Comparison of ENCODE assay signal across 31 mouse cellular contexts in the genomic region with DNA sequence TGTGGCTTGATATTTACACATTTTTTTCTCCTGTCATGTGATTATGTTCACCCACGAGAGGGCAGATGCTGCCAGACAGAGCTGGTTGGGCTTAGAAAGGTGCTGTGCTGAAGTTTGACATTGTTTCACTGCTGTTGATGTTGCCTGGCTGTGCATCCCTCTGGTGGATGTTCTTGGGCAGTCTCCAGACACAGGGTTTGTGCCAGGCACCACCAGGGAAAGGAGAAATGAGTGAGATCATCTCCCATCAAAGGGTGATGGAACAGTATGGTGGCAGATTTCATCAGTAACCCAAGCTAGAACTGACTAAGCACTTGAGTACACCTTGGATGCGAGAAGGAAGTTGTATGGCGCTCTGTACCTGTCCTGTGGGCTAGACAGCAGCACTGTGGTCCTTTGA. TPM values are rescaled to one million over a fixed set of nuclear protein-coding genes. Genes with fewer than 3 reads are reported as not detected.
A peak's percentile ranks its signal among the peaks of the same experiment; 100 is the strongest.
DNase-seq lines count a peak whose midpoint lies in the region; ATAC-seq and TF ChIP-seq lines count a peak whose summit lies in the region.
"Had no signal": no experiment of that assay in that cellular context is flagged by ENCODE, and none has a peak within 500 bp of the region (broad histone marks: within the 10 kb centered on the region; RNA-seq: fewer than 3 reads in every experiment).

No protein-coding gene starts in this region.

- no peaks in the 10 kb centered on the region for H3K27me3 ChIP-seq in liver, postnatal 0 days (ENCODE audit: insufficient read depth, low read length)
- H3K27me3 ChIP-seq in liver, embryonic 11.5 days (replicated peaks; ENCODE audit: control insufficient read depth, insufficient read depth, low read length), result no peaks in the 10 kb centered on the region
- H3K27me3 ChIP-seq in midbrain, postnatal 0 days (ENCODE audit: insufficient read depth, low read length), result no peaks in the 10 kb centered on the region
- no peaks in the 10 kb centered on the region for H3K27me3 ChIP-seq in midbrain, embryonic 10.5 days (ENCODE audit: low read depth, poor library complexity, severe bottlenecking)
- H3K27me3 ChIP-seq: forebrain, embryonic 12.5 days; intestine, embryonic 15.5 days; limb, embryonic 12.5 days; megakaryocyte, embryonic 14.5 days; neural tube, embryonic 13.5 days; Patski had no signal

- WGBS in liver, postnatal 0 days (ENCODE audit: insufficient replicate concordance), result 83% methylated on average over 3 of the region's 3 CpGs
- 84% methylated on average over 3 of the region's 3 CpGs for WGBS in liver, embryonic 11.5 days
- WGBS in midbrain, postnatal 0 days, result 84% methylated on average over 3 of the region's 3 CpGs
- WGBS in midbrain, embryonic 10.5 days, result 92% methylated on average over 3 of the region's 3 CpGs

- no peak for DNase-seq in liver, postnatal 0 days
- no peak for DNase-seq in liver, embryonic 11.5 days (ENCODE audit: low spot score)
- no peak for DNase-seq in midbrain, postnatal 0 days (ENCODE audit: low spot score)
- no peak for DNase-seq in midbrain, embryonic 10.5 days (ENCODE audit: low spot score)
- no peak for DNase-seq in right cerebral cortex, adult 18-20 months
- no peak for DNase-seq in frontal cortex, postnatal 10 days (ENCODE audit: low spot score in 2 of 2)
- DNase-seq: adrenal gland, postnatal 14 days; B cell, adult 2 months; cerebellum, adult 11-12 months; cerebellum, adult 9-11 months; forebrain, postnatal 0 days; gastrocnemius, postnatal 10 days; heart, postnatal 14 days; kidney, adult 9 months; kidney, postnatal 14 days; lung, postnatal 14 days; midbrain, embryonic 14.5 days; right cerebral cortex, postnatal 14 days had no signal

- H3K4me1 ChIP-seq in liver, postnatal 0 days (ENCODE audit: insufficient read depth), result no peaks in the 10 kb centered on the region
- no peaks in the 10 kb centered on the region for H3K4me1 ChIP-seq in liver, embryonic 11.5 days (replicated peaks; ENCODE audit: control insufficient read depth, insufficient read depth, low read length)
- no peaks in the 10 kb centered on the region for H3K4me1 ChIP-seq in midbrain, postnatal 0 days (ENCODE audit: insufficient read depth, low read length)
- H3K4me1 ChIP-seq in midbrain, embryonic 10.5 days, result no peaks in the 10 kb centered on the region
- H3K4me1 ChIP-seq in cortical plate, adult 2 months (ENCODE audit: control insufficient read depth, insufficient read depth, low read length), result peaks cover 6% of the 10 kb centered on the region
- H3K4me1 ChIP-seq: forebrain, embryonic 12.5 days; hindbrain, embryonic 10.5 days; intestine, embryonic 15.5 days; limb, embryonic 12.5 days; neural tube, embryonic 13.5 days had no signal

- TF ChIP-seq POLR2A in cortical plate, adult 2 months (IDR thresholded peaks at IDR 0.05; ENCODE audit: extremely low read depth, insufficient read depth, low read length), result no peak

- peaks cover 68% of the 10 kb centered on the region for H3K36me3 ChIP-seq in liver, postnatal 0 days (replicated peaks; ENCODE audit: insufficient read depth, low read length)
- peaks cover 57% of the 10 kb centered on the region for H3K36me3 ChIP-seq in liver, embryonic 11.5 days (ENCODE audit: control insufficient read depth, insufficient read depth, low read length)
- peaks cover 68% of the 10 kb centered on the region for H3K36me3 ChIP-seq in midbrain, postnatal 0 days (ENCODE audit: insufficient read depth, low read length)
- H3K36me3 ChIP-seq in midbrain, embryonic 10.5 days, result peaks cover 100% of the 10 kb centered on the region

- no peak for TF ChIP-seq EP300 in liver, postnatal 0 days (IDR thresholded peaks at IDR 0.05; ENCODE audit: low read depth)

- TF ChIP-seq CTCF in liver, postnatal 0 days (IDR thresholded peaks at IDR 0.05; ENCODE audit: low read depth), result 0 out of 2 replicates have a peak, but pooled peaks have one; percentile 10
- peak; percentile 9; the same call in 1 of the 2 replicates for TF ChIP-seq CTCF in midbrain, postnatal 0 days (IDR thresholded peaks at IDR 0.05)
- no peak for TF ChIP-seq CTCF in cortical plate, adult 2 months (IDR thresholded peaks at IDR 0.05; ENCODE audit: extremely low read depth, insufficient read depth, low read length)

- no peaks in the 10 kb centered on the region for H3K9me3 ChIP-seq in liver, postnatal 0 days (ENCODE audit: low read length)
- no peaks in the 10 kb centered on the region for H3K9me3 ChIP-seq in liver, embryonic 11.5 days (ENCODE audit: control insufficient read depth, low read length)
- H3K9me3 ChIP-seq in midbrain, postnatal 0 days (ENCODE audit: low read length), result no peaks in the 10 kb centered on the region
- H3K9me3 ChIP-seq in midbrain, embryonic 10.5 days (replicated peaks), result no peaks in the 10 kb centered on the region
- H3K9me3 ChIP-seq: forebrain, embryonic 12.5 days; hindbrain, embryonic 10.5 days; intestine, embryonic 15.5 days; limb, embryonic 12.5 days; megakaryocyte, embryonic 14.5 days; neural tube, embryonic 13.5 days had no signal

- H3K4me3 ChIP-seq in liver, postnatal 0 days (ENCODE audit: low read depth, low read length), result no peak overlapping the region
- H3K4me3 ChIP-seq in liver, embryonic 11.5 days (ENCODE audit: low read depth, low read length), result no peak overlapping the region
- H3K4me3 ChIP-seq in midbrain, postnatal 0 days (ENCODE audit: low read depth, low read length), result no peak overlapping the region
- no peak overlapping the region for H3K4me3 ChIP-seq in midbrain, embryonic 10.5 days
- H3K4me3 ChIP-seq in cortical plate, adult 2 months (ENCODE audit: insufficient read depth, low read length), result no peak overlapping the region
- H3K4me3 ChIP-seq: erythroblast, embryonic 14.5 days; forebrain, embryonic 12.5 days; hindbrain, embryonic 10.5 days; intestine, embryonic 15.5 days; left cerebral cortex, adult 2 months; limb, embryonic 12.5 days; megakaryocyte, embryonic 14.5 days; neural tube, embryonic 13.5 days had no signal

- no peak overlapping the region for H3K9ac ChIP-seq in liver, postnatal 0 days (replicated peaks)
- no peak overlapping the region for H3K9ac ChIP-seq in liver, embryonic 11.5 days (ENCODE audit: low read depth, low read length)
- no peak overlapping the region for H3K9ac ChIP-seq in midbrain, postnatal 0 days (replicated peaks; ENCODE audit: low read length, poor library complexity, severe bottlenecking)
- H3K9ac ChIP-seq: forebrain, embryonic 12.5 days; forebrain, postnatal 0 days; intestine, embryonic 15.5 days; limb, embryonic 12.5 days; neural tube, embryonic 13.5 days had no signal

- H3K27ac ChIP-seq in liver, postnatal 0 days (ENCODE audit: low read depth), result no peak overlapping the region
- H3K27ac ChIP-seq in liver, embryonic 11.5 days (ENCODE audit: low read depth, low read length), result no peak overlapping the region
- H3K27ac ChIP-seq in midbrain, postnatal 0 days (ENCODE audit: low read depth, low read length), result no peak overlapping the region
- no peak overlapping the region for H3K27ac ChIP-seq in midbrain, embryonic 10.5 days (replicated peaks)
- H3K27ac ChIP-seq in cortical plate, adult 2 months (ENCODE audit: insufficient read depth, low read length), result peak overlapping the region; percentile 34; the same call in 1 of the 2 replicates
- H3K27ac ChIP-seq: forebrain, embryonic 12.5 days; hindbrain, embryonic 10.5 days; intestine, embryonic 15.5 days; limb, embryonic 12.5 days; neural tube, embryonic 13.5 days had no signal

- no peak overlapping the region for H3K4me2 ChIP-seq in liver, postnatal 0 days (ENCODE audit: low read depth, low read length)
- H3K4me2 ChIP-seq in liver, embryonic 11.5 days, result no peak overlapping the region
- H3K4me2 ChIP-seq in midbrain, postnatal 0 days (ENCODE audit: low read depth, low read length, poor library complexity, severe bottlenecking), result no peak overlapping the region
- H3K4me2 ChIP-seq: forebrain, embryonic 12.5 days; intestine, embryonic 15.5 days; limb, embryonic 12.5 days; neural tube, embryonic 13.5 days had no signal

- ATAC-seq in liver, postnatal 0 days, result no peak
- no peak for ATAC-seq in liver, embryonic 11.5 days (replicated peaks; ENCODE audit: low FRiP score)
- ATAC-seq in midbrain, postnatal 0 days (ENCODE audit: low FRiP score), result no peak
- ATAC-seq: forebrain, postnatal 0 days; hindbrain, embryonic 16.5 days; intestine, embryonic 15.5 days; Patski had no signal

RNA-seq across cellular contexts. Expression of a gene that starts 14.3 kb away (rescaled TPM):
- polyA plus RNA-seq in liver, postnatal 0 days (2015; fragmentation: Nextera tagmentation; extraction: Ambion mirVana), result 9.6 and 11.6 TPM in 2 replicates
- 21.5 and 25.1 TPM in 2 replicates for polyA plus RNA-seq in liver, embryonic 11.5 days (2014; fragmentation: Nextera tagmentation; extraction: Ambion mirVana)
- total RNA-seq in midbrain, postnatal 0 days (2014; rRNA removed), result 19.1 and 26.1 TPM in 2 replicates
- 34.4 and 41.4 TPM in 2 replicates for polyA plus RNA-seq in midbrain, postnatal 0 days (2015; fragmentation: Nextera tagmentation; extraction: Ambion mirVana)
- 25.7 and 30.0 TPM in 2 replicates for polyA plus RNA-seq in midbrain, embryonic 10.5 days (2016; fragmentation: Nextera tagmentation; extraction: Ambion mirVana)
- 24.5 and 27.1 TPM in 2 replicates for polyA plus RNA-seq in cortical plate, adult 2 months (2012; rRNA removed)

RNA-seq across cellular contexts. Expression of a gene that starts 23.6 kb away (rescaled TPM):
- 14.8 and 16.5 TPM in 2 replicates for polyA plus RNA-seq in liver, postnatal 0 days (2015; fragmentation: Nextera tagmentation; extraction: Ambion mirVana)
- polyA plus RNA-seq in liver, embryonic 11.5 days (2014; fragmentation: Nextera tagmentation; extraction: Ambion mirVana), result 5.6 and 6.3 TPM in 2 replicates
- 0.19 TPM in 1 of 2 replicates, not detected in the other for total RNA-seq in midbrain, postnatal 0 days (2014; rRNA removed)
- polyA plus RNA-seq in midbrain, postnatal 0 days (2015; fragmentation: Nextera tagmentation; extraction: Ambion mirVana), result 0.28 and 0.36 TPM in 2 replicates
- 0.10 and 0.15 TPM in 2 replicates for polyA plus RNA-seq in midbrain, embryonic 10.5 days (2016; fragmentation: Nextera tagmentation; extraction: Ambion mirVana)
- 0.23 TPM in 1 of 2 replicates, not detected in the other for polyA plus RNA-seq in cortical plate, adult 2 months (2012; rRNA removed)
- total RNA-seq: layer of hippocampus, postnatal 14 days; left cerebral cortex, adult 2 months; left cerebral cortex, postnatal 25 days had no signal
- polyA plus RNA-seq: erythroblast, embryonic 14.5 days had no signal
